Mouse (Mus musculus): ENCODE data around the gene Kifap3.

DNA sequence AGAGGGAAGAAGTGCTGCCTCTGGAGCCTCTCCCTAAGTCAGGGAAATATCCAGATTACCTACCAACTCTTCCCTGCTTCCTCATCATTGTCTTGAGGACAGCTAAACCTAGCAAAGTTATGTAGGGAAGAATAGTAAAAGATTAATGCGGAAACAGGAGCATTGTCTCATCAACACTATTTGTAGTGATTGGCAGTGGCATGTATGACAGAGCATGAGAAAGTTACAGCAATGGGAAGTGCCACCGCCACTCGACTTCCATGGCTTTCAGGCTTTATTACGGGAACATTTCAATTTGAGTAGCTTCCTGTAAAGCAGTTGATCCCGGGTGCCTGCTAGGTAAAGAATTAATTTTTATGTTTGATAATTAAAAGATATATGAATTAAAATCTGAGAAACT lies 113.9 kb downstream of the Kifap3 start:
- TF ChIP-seq POLR2A (IDR thresholded peaks at IDR 0.05; ENCODE audit: borderline replicate concordance, extremely low read depth, insufficient read depth, insufficient read length, poor library complexity, severe bottlenecking) (no peak), CTCF (IDR thresholded peaks at IDR 0.05; ENCODE audit: borderline replicate concordance, extremely low read depth, insufficient read depth, insufficient read length) (no peak)

Data from brain, embryonic 14.5 days (tissue).